Mouse (Mus musculus) leukemia stem cell, adult 10-12 weeks (primary cell): ENCODE results near the gene Adamts17. TPM values are rescaled to one million over a fixed set of nuclear protein-coding genes. Genes with fewer than 3 reads are reported as not detected.

ENCODE experiments used
- polyA plus RNA-seq: library from polyadenylated mRNA; stranded (reverse); fragments of >175 nt; gene quantifications from 2 replicates; pipeline ENCODE4 v1.2.3, GENCODE M21; 2012; ENCODE audit warnings: low replicate concordance

Gene Adamts17
- 0.07 and 0.30 TPM in 2 replicates for polyA plus RNA-seq

GRCm38 (mm10) chr7:66839463-66840007 is at the start of gene Adamts17:
Adamts17 (plus strand) TSS chr7:66839735.

Other genes starting within 250 kb of the Adamts17 start
- 13.7 and 16.4 TPM in 2 replicates for gene Asb7, start 150.1 kb upstream of the Adamts17 start, polyA plus RNA-seq
- 1.0 and 5.2 TPM in 2 replicates for gene Lins1, start 149.8 kb upstream of the Adamts17 start, polyA plus RNA-seq
- gene Cers3, start 96.2 kb upstream of the Adamts17 start, polyA plus RNA-seq: 0.17 TPM in 1 of 2 replicates, not detected in the other